Mouse (Mus musculus): ENCODE results near the gene Unc5cl.
"Not testable (repeated sequence)": the region's sequence is repeated elsewhere in the genome, so short reads cannot be mapped to it uniquely, and the experiment has no call there.

The Unc5cl gene

GRCm38 (mm10) chr17:48467395-48468231, 12.9 kb downstream of the Unc5cl start:
- DNase-seq (ENCODE audit: low spot score in 2 of 2) = peak; percentile 92 to 93

DNA sequence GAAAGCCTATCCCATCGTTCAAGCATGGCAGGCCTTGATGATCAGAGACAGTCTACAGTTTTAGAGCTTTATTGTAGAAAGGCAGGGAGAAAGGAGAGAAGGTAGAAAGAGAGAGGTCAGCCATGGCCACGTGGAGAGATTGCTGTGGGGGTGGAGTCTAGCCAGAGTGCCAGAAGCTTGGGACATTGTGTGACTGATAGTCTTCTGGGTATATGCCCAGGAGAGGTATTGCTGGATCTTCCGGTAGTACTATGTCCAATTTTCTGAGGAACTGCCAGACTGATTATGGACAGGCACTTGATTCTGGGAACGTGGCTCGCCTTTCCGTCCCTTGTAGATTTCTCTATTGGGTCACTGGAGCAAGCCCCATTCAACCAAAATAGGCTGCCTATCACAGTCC, 19.6 kb downstream of the Unc5cl start:
- not testable (repeated sequence) for DNase-seq (ENCODE audit: low spot score in 2 of 2)

DNA sequence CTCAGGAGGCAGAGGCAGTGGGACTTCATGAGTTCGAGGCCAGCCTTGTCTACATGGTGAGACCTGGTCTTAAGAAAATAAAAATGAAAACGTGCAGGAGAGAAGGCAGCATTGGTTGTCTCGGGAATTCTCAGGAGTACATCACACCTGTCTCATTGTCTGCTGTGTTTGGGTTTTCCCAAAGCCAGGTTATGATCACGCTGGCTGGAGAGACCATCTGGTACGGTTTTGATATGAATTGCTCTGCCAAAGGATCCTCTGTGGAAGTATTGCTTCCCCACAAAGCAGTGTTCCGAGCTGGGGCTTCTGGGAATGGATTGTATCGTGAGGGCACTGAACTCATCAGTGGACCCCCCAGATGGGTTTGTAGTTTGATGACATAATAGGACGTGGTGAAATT, 20.7 kb downstream of the Unc5cl start:
- DNase-seq (ENCODE audit: low spot score in 2 of 2) = no peak

DNA sequence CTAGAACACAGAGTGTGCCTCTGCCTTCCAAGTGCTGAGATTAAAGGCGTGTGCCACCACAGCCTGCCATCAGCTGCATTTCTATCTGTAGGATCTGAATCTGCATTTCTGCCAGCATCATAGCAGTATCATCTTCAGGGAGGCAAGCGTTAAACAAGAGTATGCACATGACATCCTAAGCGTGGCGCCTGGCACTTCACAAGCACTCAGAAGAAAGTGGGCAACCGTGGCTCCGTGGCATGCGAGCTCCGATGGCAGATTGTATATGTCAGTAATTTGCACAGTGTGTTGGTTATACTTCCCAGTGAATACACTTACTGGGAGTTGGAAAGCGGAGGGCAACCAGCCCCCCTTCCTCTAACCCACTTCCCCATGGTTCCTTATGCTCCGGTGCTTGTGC, 25.3 kb downstream of the Unc5cl start:
- no peak for DNase-seq (ENCODE audit: low spot score in 2 of 2)

DNA sequence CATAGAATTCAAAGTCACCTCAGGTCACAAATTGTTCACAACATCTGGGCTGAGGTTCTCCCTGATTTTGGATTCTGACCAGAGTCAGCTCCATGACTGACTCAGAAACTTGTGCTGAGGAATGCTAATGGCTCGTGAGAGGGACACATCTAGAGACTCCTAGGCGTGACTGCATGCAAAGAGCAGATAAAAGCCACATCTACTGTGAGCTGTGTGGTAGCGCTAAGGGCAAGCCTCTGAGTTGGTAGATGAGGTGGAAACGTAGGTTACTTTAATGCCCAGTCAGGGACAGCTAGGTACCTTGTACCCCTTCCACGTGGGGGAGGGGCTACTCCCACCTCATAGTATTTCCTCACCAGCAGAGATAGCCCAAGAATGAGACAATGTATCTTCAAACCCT, 29.1 kb downstream of the Unc5cl start:
- no peak for DNase-seq (ENCODE audit: low spot score in 2 of 2)

- DNase-seq (ENCODE audit: low spot score in 2 of 2) = no peak
Measured at GRCm38 (mm10) chr17:48484191-48484590, 29.5 kb downstream of the Unc5cl start.

DNA sequence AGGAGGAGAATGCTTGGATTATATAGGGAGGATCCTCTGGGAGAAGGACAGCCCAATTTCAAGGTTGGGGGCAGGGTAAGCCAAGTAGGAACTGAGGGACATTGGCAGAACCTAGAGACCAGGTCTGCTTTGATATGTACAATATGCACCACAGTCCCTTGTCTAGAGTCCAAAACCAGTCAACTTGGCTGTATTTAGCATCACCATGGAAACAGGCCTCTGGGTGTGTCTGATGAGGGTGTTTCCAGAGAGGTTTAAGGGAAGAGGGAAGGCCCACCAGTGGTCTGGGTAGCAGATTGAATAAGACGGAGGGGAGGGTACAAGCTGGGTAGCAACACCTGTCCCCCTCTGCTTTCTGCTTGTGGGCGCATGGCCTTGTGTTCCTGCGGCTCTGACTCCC, 34.8 kb downstream of the Unc5cl start:
- no peak for DNase-seq (ENCODE audit: low spot score in 2 of 2)

DNA sequence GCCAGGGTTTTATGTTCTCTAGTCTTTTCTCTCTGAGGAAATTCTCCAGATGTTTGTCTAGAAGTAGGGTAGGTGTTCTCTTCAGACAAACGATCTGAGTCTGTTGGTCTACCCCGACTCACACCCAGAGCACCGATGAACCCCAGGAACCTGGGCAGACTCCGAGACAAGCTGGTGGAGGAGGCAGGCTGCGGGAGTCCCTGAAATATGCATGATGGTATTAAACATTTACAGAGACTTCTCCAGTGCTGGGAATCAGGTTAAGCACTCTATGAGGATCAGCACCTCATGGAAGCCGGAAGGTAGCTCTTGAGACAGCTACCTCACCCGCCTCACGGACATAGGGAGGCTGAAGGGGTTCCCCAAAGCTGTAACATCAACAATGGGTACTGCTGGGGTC, 37.9 kb downstream of the Unc5cl start:
- DNase-seq (ENCODE audit: low spot score in 2 of 2) = no peak

DNA sequence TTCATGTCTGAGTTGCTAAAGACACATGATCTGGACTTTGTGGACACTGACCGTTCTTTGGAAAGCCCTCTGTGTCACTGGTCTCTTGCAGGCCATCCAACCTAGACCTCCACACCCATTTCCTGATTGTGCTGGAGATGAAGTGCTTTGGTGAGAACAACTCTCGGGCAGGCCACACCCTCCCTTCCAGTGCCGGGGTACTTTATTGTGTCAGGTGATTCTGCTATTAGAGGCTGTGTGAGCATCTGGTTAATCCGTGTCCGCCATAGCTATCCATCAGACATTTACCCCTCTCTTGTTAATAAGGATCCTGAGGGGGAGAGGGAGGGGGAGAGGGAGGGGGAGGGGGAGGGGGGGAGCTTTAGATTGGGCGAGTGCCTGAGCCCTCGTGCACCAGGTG, 38.9 kb downstream of the Unc5cl start:
- no peak for DNase-seq (ENCODE audit: low spot score in 2 of 2)

DNA sequence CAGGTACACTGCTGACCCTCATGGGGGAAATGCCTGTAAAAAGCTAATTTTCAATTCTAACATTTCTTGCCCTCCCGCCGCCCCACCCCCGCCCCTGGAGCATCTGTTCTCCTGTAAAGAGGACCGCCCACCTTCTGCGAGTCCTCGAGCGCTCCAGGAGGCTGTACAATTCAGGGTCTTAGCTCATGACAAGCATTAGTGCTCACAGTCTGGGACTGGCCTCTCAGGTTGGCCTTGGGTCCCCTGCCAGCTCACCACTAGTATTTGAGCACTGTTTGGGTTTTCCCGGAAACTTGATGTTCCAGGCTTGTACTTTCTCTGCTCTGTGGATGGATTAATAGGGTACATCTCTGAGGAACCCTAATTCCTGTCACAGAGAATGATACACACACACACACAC, 39.3 kb downstream of the Unc5cl start:
- no peak for DNase-seq (ENCODE audit: low spot score in 2 of 2)

DNA sequence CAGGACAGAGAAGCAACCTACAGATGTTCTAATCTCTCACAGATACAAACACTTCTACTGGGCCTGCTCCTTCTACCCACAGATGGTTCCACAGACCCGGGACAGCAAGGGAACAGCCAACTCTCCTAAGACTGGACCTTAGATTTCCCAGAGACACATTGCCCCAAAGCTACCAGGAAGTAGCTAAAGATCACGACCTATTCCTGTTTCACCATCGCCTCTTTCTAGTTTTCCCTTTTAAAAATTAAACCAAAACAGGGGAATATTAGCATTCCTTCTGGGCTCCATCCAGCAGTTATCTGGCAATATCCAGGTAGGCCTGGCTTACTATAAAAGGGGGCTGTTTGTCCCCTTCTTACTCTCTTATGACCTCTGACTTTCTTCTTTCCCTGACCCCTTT, 43.3 kb downstream of the Unc5cl start:
- no peak for DNase-seq (ENCODE audit: low spot score in 2 of 2)

GRCm38 (mm10) chr17:48500846-48501445, 46.2 kb downstream of the Unc5cl start:
- no peak for DNase-seq (ENCODE audit: low spot score in 2 of 2)

DNA sequence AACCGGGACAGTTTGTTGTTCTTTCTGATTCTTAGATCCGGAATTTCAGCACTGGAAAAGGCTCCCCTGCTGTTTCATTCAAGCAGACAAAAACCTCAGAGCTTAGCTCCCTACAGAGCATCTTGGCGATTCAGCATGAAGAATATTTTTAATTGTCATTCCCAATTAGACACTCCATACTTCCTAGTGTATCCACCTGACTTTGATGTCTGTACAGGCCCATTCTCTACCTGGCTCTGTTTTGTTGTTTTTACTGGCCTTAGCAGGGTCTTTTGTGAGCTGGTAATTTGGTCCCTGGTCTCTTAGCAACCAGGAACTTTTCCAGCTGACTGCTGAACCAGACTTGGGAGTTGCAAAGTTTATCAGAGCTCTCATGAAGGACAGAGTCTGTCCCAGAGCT, 50.3 kb downstream of the Unc5cl start:
- no peak for DNase-seq (ENCODE audit: low spot score in 2 of 2)

GRCm38 (mm10) chr17:48506986-48507385, 52.3 kb downstream of the Unc5cl start:
- no peak for DNase-seq (ENCODE audit: low spot score in 2 of 2)

DNA sequence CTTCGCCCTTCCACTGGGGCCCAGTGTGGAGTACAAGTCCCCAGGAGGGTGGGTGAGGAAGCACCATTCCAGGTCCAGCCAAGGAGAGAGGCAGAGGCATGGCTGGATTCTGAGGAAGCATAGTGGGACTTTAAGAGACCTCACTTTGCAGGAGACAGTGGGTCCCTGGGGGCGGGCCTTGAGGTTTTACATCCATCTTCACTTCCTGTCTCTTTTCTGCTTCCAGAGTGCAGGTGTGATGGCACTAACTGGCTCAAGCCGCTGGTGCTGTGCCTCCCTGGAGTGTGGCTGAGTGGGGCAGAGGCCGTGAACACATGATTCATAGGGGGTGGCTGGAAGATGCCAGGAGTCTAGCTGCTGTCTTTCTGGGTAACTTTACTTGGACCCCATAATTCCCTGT, 54.9 kb downstream of the Unc5cl start:
- DNase-seq (ENCODE audit: low spot score in 2 of 2) = no peak

- DNase-seq (ENCODE audit: low spot score in 2 of 2) = peak in 1 of 2 experiments; percentile 11
Measured at GRCm38 (mm10) chr17:48512614-48513281, 58.0 kb downstream of the Unc5cl start.

- no peak for DNase-seq (ENCODE audit: low spot score in 2 of 2)
Measured at GRCm38 (mm10) chr17:48514613-48515012, 59.9 kb downstream of the Unc5cl start.

DNA sequence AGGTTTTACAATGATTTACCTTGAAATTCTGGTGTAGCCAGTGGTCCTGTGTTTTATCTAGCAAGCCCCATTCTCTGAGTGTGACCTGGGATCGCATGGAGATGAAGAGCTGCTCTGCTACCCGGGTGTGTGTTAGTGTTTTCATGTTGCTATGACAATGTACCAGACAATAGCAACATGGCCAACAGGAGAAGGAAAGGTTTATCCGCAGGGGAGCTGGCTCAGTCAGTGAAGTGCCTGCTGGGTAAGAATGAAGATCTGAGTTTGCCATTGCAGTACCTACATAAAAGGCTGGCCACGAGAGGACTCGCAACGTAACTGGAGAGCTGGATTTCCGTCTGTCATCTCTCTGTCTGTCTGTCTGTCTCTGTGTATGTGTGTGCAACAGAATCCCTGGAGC, 64.3 kb downstream of the Unc5cl start:
- DNase-seq (ENCODE audit: low spot score in 2 of 2) = no peak

DNA sequence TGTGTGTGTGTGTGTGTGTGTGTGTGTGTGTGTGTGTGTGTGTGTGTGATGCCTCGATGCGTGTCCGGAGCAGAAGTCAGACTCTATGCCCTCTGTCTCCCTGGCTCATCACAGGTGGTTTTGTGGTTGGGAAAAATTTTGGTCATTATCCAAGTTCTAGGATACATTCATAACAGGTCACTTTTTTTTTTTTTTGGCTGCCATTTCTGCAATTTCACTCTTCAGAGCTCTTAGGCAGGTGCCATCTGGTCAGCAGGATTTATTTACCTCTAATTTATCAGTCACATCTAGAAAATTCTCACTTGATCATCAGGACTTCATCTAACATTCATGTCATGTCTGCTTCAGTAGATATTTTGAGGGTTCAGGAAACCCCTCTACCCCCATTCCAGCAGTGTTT, 65.7 kb downstream of the Unc5cl start:
- DNase-seq (ENCODE audit: low spot score in 2 of 2) = no peak

GRCm38 (mm10) chr17:48523056-48523455, 68.4 kb downstream of the Unc5cl start:
- DNase-seq (ENCODE audit: low spot score in 2 of 2) = no peak

DNA sequence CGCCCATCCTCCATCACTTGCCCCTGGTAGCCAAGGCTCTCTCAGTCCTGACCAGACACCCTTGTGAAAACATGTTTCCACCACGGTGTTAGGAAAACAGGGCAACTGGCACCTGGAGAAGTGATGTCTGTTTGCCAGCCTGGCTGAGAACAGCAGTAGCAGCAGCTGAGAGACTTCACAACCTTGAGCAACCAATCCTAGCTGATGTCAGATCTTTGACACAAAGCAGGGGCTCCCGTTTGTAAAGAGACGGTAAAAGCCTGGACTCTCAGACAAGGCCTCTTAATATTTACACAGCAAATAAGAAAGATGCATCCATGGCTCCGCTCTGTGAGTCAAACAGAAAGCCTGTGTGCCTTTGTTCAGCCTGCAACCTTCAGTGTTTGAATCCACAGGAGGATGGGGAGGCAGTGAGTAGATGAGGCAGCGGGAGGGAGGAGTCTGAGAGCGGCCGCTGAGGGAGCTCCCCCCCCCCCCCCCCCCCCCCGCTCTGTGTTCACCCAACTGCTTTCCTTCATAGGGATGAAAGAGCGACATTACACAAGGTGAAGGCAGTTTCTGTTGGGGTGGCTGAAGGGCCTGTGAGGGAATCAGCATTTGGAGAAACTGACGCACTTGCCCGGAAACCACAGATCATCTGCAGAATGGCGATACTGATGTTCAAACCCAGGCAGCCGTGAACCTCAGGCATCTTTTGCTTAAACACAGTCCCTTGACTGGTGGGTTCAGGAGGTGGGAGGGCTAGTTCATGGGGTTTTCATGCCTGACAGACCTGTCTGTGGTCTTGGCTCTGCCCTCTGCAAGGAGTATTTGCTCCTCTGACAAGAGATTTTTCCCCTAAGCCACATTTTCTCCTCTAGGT, 79.4 kb downstream of the Unc5cl start:
- DNase-seq (ENCODE audit: low spot score in 2 of 2) = no peak

- peak in 1 of 2 experiments; percentile 47 for DNase-seq (ENCODE audit: low spot score in 2 of 2)
Measured at GRCm38 (mm10) chr17:48538328-48538727, 83.6 kb downstream of the Unc5cl start.

Measured in cerebellum, postnatal 4 days (tissue).